Mouse (Mus musculus): ENCODE data around the gene S1pr2.

- no peak for TF ChIP-seq CTCF (IDR thresholded peaks at IDR 0.05; ENCODE audit: borderline replicate concordance, insufficient read depth, low read length)
- TF ChIP-seq POLR2A (IDR thresholded peaks at IDR 0.05; ENCODE audit: low read depth, low read length) = no peak
Measured at GRCm38 (mm10) chr9:20961557-20961956, 15.0 kb downstream of the S1pr2 start.
